Mouse (Mus musculus) adrenal gland, postnatal 36 days (tissue): ENCODE data around the gene Fermt2. TPM values are rescaled to one million over a fixed set of nuclear protein-coding genes. Genes with fewer than 3 reads are reported as not detected.

Source experiments
- DNase-seq, 2 experiments: peaks; one replicate each; pipeline ENCODE4 v3.0.0; 2021; ENCODE audit warnings: mixed read lengths in 1 of 2
- total RNA-seq, 2 experiments: library from RNA; stranded (reverse); gene quantifications; 2 replicates each; pipeline ENCODE4 v1.2.3; 2021

The Fermt2 gene
- total RNA-seq, 2 experiments from 2014 or later: 105 to 134 TPM

DNA sequence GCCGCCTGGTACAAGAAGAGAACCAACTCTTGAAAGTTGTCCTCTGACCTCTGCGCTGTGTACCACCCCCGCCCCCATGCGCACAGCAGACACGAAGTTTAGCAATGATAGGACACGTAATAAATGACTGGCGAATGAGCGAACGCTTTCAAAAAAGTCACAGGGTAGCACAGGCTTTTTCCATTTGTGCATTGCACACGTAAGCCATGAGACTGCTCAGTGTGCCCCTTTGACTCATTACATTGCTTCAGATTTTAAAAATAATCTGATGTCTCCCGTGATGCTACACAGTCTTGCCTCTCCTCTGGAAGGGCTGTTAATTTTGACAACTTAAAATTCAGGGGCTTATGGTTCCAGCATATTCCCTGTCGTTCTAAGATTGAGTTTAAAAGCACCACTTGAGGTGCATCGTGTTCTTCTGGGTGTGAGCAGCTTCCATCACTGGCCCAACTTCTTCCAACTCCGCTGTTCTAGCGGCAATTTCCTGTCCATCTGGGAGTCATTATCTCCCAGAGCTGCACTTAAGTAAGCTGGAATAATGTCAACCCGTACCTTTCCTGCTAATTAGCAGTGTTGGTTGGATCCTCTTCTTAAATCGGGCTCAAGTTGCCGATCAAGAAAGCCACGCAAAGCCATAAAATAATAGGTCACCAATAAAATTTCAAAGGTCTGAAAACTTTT, 91.5 kb downstream of the Fermt2 start:
- DNase-seq: no peak

DNA sequence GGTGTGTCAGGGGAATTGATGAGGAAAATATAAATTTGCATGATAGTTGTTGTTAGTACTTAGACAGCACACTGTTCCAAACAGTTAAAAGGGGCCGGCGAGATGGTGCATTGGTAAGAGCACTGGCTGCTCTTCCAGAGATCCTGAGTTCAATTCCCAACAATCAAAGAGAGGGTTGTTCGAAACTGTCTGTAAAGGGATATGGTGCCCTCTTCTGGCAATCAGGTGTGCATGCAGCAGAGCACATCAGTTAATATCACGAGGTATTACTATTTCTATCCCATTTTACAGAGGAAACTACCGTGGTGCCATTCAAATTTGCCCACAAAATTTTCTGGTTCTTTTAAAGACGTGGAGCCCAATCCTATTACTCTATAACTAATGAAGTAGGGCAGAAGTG, 95.7 kb downstream of the Fermt2 start:
- DNase-seq: no peak

DNA sequence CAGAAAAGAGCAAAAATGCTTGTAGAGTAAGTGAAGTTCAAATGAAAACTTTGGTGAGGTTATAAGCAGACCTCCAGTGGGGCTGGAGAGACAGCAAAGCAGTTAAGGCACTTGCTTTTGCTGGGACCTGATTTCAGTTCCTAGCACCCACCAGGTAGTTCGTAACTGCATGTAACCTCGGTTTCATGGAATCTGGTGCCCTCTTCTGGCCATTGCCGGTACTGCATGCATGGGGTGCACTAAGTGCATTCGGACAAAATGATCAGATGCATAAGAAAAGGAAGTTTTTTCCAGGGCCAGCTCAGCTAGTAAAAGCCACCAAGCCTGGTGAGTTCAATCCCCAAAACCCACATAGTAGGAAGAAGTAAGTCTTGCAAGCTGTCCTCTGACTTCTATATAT, 97.9 kb downstream of the Fermt2 start:
- no peak for DNase-seq

DNA sequence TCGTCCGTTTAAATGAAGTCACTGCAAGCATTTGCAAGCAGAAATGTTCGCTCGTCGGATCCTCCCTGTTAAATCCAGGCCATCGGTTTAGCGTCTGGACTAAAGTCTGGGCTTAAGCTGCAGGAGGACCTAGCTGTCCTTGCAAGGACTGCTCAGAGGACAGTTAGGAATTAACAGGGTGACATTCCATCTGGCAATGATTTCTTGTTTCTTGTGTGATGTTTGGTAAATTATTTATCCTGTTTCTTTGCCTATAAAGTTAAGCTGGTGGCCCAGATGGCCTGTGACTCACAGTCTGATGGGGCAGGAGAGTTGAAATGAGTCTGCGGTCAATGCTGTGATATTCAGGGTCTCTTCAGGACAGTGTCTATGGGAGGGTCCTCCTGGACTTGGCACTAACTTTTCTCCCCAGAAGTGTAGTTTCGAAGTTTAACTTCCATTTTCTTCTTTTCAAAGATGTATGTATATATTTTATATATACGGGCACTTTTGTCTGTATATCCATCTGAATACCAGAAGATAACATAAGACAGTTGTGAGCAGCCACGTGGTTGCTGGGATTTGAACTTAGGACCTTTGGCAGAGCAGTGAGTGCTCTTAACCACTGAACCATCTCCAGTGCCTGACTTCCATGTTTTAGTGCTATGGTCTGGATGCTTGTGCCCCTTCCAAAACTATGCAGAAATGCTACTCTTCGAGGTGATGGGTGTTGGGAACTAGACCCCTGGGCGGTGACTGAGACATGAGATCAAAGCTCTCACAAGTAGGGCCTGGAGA, 99.7 kb downstream of the Fermt2 start:
- no peak for DNase-seq

DNA sequence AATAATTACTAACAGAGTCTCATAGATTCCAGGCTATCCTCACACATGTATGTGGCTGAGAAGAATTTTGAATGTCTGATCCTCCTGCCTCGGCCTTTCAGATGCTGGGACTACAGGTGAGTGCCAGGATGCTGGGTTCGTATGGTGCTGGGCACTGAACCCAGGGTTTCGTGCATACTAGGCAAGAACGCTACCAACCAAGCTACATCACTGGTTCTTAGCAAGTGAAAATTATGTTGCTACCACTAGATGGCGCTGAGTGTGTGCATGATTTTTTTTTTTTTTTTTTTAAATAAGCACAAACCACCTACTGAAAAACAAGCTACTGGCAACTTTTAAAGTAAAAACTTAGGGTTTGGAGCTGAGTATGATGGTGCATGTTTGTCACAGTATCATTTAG, 106.7 kb downstream of the Fermt2 start:
- peak in 1 of 2 experiments; percentile 33 for DNase-seq

DNA sequence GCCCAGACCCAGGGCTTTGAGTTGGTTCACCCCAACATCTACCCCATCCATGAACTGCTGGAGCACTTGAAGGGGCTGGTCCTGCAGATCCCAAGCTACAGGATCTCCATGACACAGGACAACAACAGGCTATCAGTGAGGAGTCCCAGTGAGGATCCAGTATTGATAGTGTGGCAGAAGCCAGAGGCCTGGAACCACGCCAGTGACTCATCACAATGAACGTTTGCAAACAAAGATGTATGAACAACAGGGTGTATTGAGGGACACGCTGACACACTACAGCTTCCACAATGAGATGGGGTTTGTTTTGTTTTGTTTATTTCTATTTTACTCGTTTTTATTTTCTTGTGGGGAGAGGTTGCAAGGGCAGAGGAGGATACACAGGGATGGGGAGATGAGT, 107.5 kb downstream of the Fermt2 start:
- DNase-seq: peak; percentile 25 to 51

DNA sequence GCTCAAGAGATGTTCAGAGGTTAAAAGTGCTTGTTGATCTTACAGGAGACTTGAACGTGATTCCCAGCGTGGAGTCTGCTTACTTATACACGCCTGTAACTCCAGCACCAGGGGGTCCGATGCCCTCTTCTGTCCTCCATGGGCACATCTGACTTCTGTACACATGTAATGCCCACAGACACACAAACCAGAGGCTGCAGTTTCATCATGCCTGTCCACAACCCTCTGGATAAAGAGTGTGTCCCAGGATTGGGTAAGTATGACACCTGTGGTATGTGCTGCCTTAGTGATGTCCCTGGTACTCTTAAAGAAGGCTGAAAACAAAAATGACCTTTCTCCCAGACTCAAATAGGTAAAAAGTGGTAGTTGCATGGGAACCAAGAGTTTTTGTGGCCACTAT, 110.6 kb downstream of the Fermt2 start:
- no peak for DNase-seq

DNA sequence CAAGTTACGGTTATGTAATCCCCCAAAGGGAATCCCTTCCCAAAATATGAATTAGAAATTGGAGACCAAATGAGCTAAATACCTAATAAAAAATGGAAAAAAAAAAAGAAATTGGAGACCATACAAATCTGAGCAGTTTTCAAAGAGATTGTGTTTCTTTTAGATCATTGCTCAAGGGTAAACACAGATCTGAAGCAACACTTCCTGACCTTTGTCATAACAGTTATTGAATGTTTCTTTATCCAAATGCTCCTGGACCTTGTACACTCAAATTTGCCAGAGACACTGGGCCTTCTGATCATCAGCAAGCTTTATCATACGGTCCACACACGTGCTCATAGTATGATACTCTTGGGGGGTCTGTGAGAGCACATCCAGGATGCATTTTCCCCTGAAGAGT, 111.4 kb downstream of the Fermt2 start:
- no peak for DNase-seq

DNA sequence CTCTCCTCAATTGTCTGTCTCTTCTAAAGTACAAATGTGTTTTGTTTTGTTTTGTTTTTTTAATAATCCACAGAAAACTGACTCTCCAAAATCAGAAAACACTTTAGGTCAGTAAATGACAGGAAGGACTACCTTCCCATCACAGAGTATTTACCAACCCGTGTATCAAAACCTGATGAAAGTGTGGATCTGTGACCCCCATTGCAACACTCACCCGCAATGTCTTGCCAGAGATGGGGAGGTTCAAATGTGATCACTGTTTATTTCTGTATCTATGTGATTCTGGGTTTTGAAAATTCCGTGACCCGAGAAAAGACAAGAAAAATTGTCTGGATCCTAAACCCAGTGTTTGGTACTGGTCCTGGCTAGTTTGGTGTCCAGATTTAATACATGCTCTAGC, 113.7 kb downstream of the Fermt2 start:
- no peak for DNase-seq

Other genes starting within 250 kb of the Fermt2 start
- gene Ero1l, start 211.3 kb downstream of the Fermt2 start, total RNA-seq: 10 to 100 TPM; 29.6 to 43.5 TPM
- gene Psmc6, start 200.3 kb downstream of the Fermt2 start, total RNA-seq: 100 to 1,000 TPM; 124 to 134 TPM
- 10 to 100 TPM; 25.2 to 29.8 TPM for gene Styx, start 179.0 kb downstream of the Fermt2 start, total RNA-seq
- 10 to 100 TPM; 31.1 to 35.8 TPM for gene Gnpnat1, start 125.2 kb downstream of the Fermt2 start, total RNA-seq
- 10 to 100 TPM; 18.7 to 18.9 TPM for gene Ddhd1, start 128.0 kb upstream of the Fermt2 start, total RNA-seq